Mouse (Mus musculus) lung, embryonic 14.5 days (tissue): ENCODE data around the gene Slc4a2. TPM values are rescaled to one million over a fixed set of nuclear protein-coding genes. Genes with fewer than 3 reads are reported as not detected.

Experiments
- ATAC-seq: fragments of 200-750 bp; cut with Nextera tagmentation; 2 replicates; pipeline ENCODE4 v1.8.0; 2017; ENCODE audit warnings: mild to moderate bottlenecking, moderate TSS enrichment, moderate library complexity; ENCODE audit not compliant: insufficient read depth
- DNase-seq: peaks from one replicate; pipeline ENCODE4 v3.0.0-alpha.2; 2015
- H3K27ac ChIP-seq: fragments of 300-500 bp; sonication (generic); 2 replicates; pipeline ENCODE4 v1.5.1; 2014; ENCODE audit warnings: low read depth, mild to moderate bottlenecking, moderate library complexity
- H3K27me3 ChIP-seq: fragments of 300-500 bp; sonication (generic); 2 replicates; pipeline ENCODE4 v1.6.1; 2014; ENCODE audit warnings: low read length, control low read depth; ENCODE audit not compliant: insufficient read depth
- H3K36me3 ChIP-seq: fragments of 300-500 bp; sonication (generic); 2 replicates; pipeline ENCODE4 v1.6.1; 2014; ENCODE audit warnings: control low read depth; ENCODE audit not compliant: insufficient read depth
- H3K4me1 ChIP-seq: fragments of 300-500 bp; sonication (generic); 2 replicates; pipeline ENCODE4 v1.6.1; 2014; ENCODE audit warnings: antibody characterized with exemption, control low read depth; ENCODE audit not compliant: insufficient read depth
- H3K4me2 ChIP-seq: fragments of 300-500 bp; sonication (generic); 2 replicates; pipeline ENCODE4 v1.6.1; 2014; ENCODE audit warnings: mild to moderate bottlenecking
- H3K4me3 ChIP-seq: fragments of 300-500 bp; sonication (generic); 2 replicates; pipeline ENCODE4 v1.5.1; 2014; ENCODE audit warnings: low read depth, low read length
- H3K9ac ChIP-seq: fragments of 300-500 bp; sonication (generic); 2 replicates; pipeline ENCODE4 v1.6.1; 2014
- H3K9me3 ChIP-seq: fragments of 300-500 bp; sonication (generic); 2 replicates; pipeline ENCODE4 v1.6.1; 2016; ENCODE audit warnings: low read depth, low read length, control low read depth
- CTCF ChIP-seq: IDR thresholded peaks from 2 replicates; pipeline ENCODE4 v1.5.1; 2016; ENCODE audit warnings: antibody characterized with exemption, low read depth
- WGBS: fragments of 180-500 bp; shearing (Covaris S2); extraction: QIAGEN DNeasy Blood & Tissue Kit; methylation state at CpG from one replicate; pipeline ENCODE4 v1.1.7; 2014; 5-methylcytosine and 5-hydroxymethylcytosine counted together
- polyA plus RNA-seq: library from polyadenylated mRNA; unstranded; fragments of >200 nt; fragmentation: Nextera tagmentation; extraction: Ambion mirVana; gene quantifications from 2 replicates; pipeline ENCODE4 v1.2.1, GENCODE M21; 2014

Gene Slc4a2
- polyA plus RNA-seq, 1 experiment from 2014 or later = 35.5 TPM

GRCm38 (mm10) chr5:24486738-24487137 lies 63.1 kb downstream of the Slc4a2 start:
- H3K36me3 ChIP-seq = peaks cover 86% of the 10 kb centered on the region
- H3K4me1 ChIP-seq = no peaks in the 10 kb centered on the region
- no peak for TF ChIP-seq CTCF
- no peak overlapping the region for H3K4me2 ChIP-seq
- no peaks in the 10 kb centered on the region for H3K9me3 ChIP-seq
- H3K27me3 ChIP-seq = no peaks in the 10 kb centered on the region
- 89% methylated on average over 5 of the region's 5 CpGs for WGBS
- ATAC-seq = no peak
- no peak overlapping the region for H3K27ac ChIP-seq
- H3K9ac ChIP-seq = no peak overlapping the region
- no peak for DNase-seq
- H3K4me3 ChIP-seq = no peak overlapping the region

GRCm38 (mm10) chr5:24490413-24490920 lies 66.8 kb downstream of the Slc4a2 start:
- Histone ChIP-seq H3K27me3 (no peaks in the 10 kb centered on the region), H3K27ac (no peak overlapping the region), H3K4me3 (no peak overlapping the region), H3K4me1 (no peaks in the 10 kb centered on the region), H3K9ac (no peak overlapping the region), H3K9me3 (no peaks in the 10 kb centered on the region), H3K4me2 (no peak overlapping the region), H3K36me3 (peaks cover 95% of the 10 kb centered on the region)
- ATAC-seq = no peak
- no peak for DNase-seq
- 83% methylated on average over 14 of the region's 14 CpGs for WGBS
- no peak for TF ChIP-seq CTCF

Other genes starting within 250 kb of the Slc4a2 start
- 3.9 and 5.5 TPM in 2 replicates for gene Kcnh2, start 72.2 kb upstream of the Slc4a2 start, polyA plus RNA-seq
- gene Nos3, start 59.0 kb upstream of the Slc4a2 start, polyA plus RNA-seq = 13.8 and 15.7 TPM in 2 replicates
- 0.53 and 0.71 TPM in 2 replicates for gene Atg9b, start 31.7 kb upstream of the Slc4a2 start, polyA plus RNA-seq
- 39.4 and 43.5 TPM in 2 replicates for gene Abcb8, start 30.2 kb upstream of the Slc4a2 start, polyA plus RNA-seq
- gene Asic3, start 10.4 kb upstream of the Slc4a2 start, polyA plus RNA-seq = not detected in 2 replicates
- gene Cdk5, start 307 bp upstream of the Slc4a2 start, polyA plus RNA-seq = 33.6 and 35.5 TPM in 2 replicates
- gene Fastk, start 21.4 kb downstream of the Slc4a2 start, polyA plus RNA-seq = 91.5 and 93.1 TPM in 2 replicates
- gene Tmub1, start 24.0 kb downstream of the Slc4a2 start, polyA plus RNA-seq = 14.2 and 15.7 TPM in 2 replicates
- gene Agap3, start 28.3 kb downstream of the Slc4a2 start, polyA plus RNA-seq = 41.7 and 46.5 TPM in 2 replicates
- gene Gbx1, start 103.4 kb downstream of the Slc4a2 start, polyA plus RNA-seq = 0.07 TPM in 2 replicates
- gene Asb10, start 117.1 kb downstream of the Slc4a2 start, polyA plus RNA-seq = 0.29 and 0.42 TPM in 2 replicates
- not detected in 2 replicates for gene 4931409K22Rik, start 133.0 kb downstream of the Slc4a2 start, polyA plus RNA-seq
- gene Abcf2, start 153.6 kb downstream of the Slc4a2 start, polyA plus RNA-seq = 119 and 120 TPM in 2 replicates
- 12.2 and 14.2 TPM in 2 replicates for gene Chpf2, start 162.9 kb downstream of the Slc4a2 start, polyA plus RNA-seq
- 37.2 and 39.1 TPM in 2 replicates for gene Smarcd3, start 200.6 kb downstream of the Slc4a2 start, polyA plus RNA-seq